Mouse (Mus musculus) liver, embryonic 16.5 days (tissue): Measurements from ENCODE around the gene Fancc. TPM values are rescaled to one million over a fixed set of nuclear protein-coding genes. Genes with fewer than 3 reads are reported as not detected.
A peak's percentile ranks its signal among the peaks of the same experiment; 100 is the strongest.

Experiments
- ATAC-seq: fragments of 200-750 bp; cut with Nextera tagmentation; 2 replicates; pipeline ENCODE4 v1.8.0; 2017; ENCODE audit warnings: low read depth, mild to moderate bottlenecking, moderate number of reproducible peaks, moderate library complexity
- H3K27ac ChIP-seq: fragments of 300-500 bp; sonication (generic); 2 replicates; pipeline ENCODE4 v1.5.1; 2014; ENCODE audit warnings: mild to moderate bottlenecking, low read length
- H3K27me3 ChIP-seq: fragments of 300-500 bp; sonication (generic); 2 replicates; pipeline ENCODE4 v1.6.1; 2014; ENCODE audit warnings: low read depth, low read length, mixed read lengths; ENCODE audit not compliant: control insufficient read depth, insufficient read depth
- H3K36me3 ChIP-seq: fragments of 300-500 bp; sonication (generic); 2 replicates; pipeline ENCODE4 v1.6.1; 2014; ENCODE audit warnings: mild to moderate bottlenecking; ENCODE audit not compliant: control insufficient read depth, insufficient read depth
- H3K4me1 ChIP-seq: fragments of 300-500 bp; sonication (generic); 2 replicates; pipeline ENCODE4 v1.6.1; 2014; ENCODE audit warnings: low read depth, low read length, mixed read lengths; ENCODE audit not compliant: control insufficient read depth
- H3K4me2 ChIP-seq: fragments of 300-500 bp; sonication (generic); 2 replicates; pipeline ENCODE4 v1.6.1; 2014; ENCODE audit warnings: low read depth, low read length, mixed read lengths
- H3K4me3 ChIP-seq: fragments of 300-500 bp; sonication (generic); 2 replicates; pipeline ENCODE4 v1.5.1; 2014; ENCODE audit warnings: low read depth, mild to moderate bottlenecking, low read length
- H3K9ac ChIP-seq: fragments of 300-500 bp; sonication (generic); 2 replicates; pipeline ENCODE4 v1.6.1; 2014; ENCODE audit warnings: low read depth, low read length
- H3K9me3 ChIP-seq: fragments of 300-500 bp; sonication (generic); replicated peaks from 2 replicates; pipeline ENCODE4 v1.6.1; 2016; ENCODE audit warnings: low read length; ENCODE audit not compliant: control insufficient read depth
- WGBS: fragments of 180-500 bp; shearing (Covaris S2); extraction: QIAGEN DNeasy Blood & Tissue Kit; methylation state at CpG from one replicate; pipeline ENCODE4 v1.1.7; 2014; ENCODE audit not compliant: insufficient replicate concordance; 5-methylcytosine and 5-hydroxymethylcytosine counted together
- polyA plus RNA-seq: library from polyadenylated mRNA; unstranded; fragments of >200 nt; fragmentation: Nextera tagmentation; extraction: Ambion mirVana; gene quantifications from 2 replicates; pipeline ENCODE4 v1.2.1, GENCODE M21; 2015

The Fancc gene
- polyA plus RNA-seq, 1 experiment from 2014 or later: 8.2 TPM

DNA sequence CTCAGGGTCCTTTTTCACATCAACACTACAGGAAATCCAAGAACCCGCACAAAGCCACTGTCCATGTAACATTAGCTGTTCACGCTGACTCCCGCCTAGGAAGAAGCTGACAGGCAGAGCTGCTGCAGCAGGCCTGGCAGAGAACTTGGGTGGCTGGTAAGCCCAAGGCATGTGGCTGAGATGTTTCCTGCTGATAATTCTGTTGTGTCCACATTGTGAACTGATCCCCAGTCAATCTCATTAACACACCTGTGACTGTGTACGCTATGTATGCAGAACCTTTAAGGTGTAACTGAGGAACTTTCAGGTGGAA lies 182.5 kb downstream of the Fancc start:
- no peaks in the 10 kb centered on the region for H3K36me3 ChIP-seq
- WGBS: 27% methylated on average over 4 of the region's 4 CpGs
- H3K9ac ChIP-seq: no peak overlapping the region
- H3K27ac ChIP-seq: no peak overlapping the region
- H3K4me3 ChIP-seq: no peak overlapping the region
- peaks cover 8% of the 10 kb centered on the region for H3K4me1 ChIP-seq
- no peaks in the 10 kb centered on the region for H3K9me3 ChIP-seq
- H3K27me3 ChIP-seq: no peaks in the 10 kb centered on the region
- no peak overlapping the region for H3K4me2 ChIP-seq
- no peak for ATAC-seq

DNA sequence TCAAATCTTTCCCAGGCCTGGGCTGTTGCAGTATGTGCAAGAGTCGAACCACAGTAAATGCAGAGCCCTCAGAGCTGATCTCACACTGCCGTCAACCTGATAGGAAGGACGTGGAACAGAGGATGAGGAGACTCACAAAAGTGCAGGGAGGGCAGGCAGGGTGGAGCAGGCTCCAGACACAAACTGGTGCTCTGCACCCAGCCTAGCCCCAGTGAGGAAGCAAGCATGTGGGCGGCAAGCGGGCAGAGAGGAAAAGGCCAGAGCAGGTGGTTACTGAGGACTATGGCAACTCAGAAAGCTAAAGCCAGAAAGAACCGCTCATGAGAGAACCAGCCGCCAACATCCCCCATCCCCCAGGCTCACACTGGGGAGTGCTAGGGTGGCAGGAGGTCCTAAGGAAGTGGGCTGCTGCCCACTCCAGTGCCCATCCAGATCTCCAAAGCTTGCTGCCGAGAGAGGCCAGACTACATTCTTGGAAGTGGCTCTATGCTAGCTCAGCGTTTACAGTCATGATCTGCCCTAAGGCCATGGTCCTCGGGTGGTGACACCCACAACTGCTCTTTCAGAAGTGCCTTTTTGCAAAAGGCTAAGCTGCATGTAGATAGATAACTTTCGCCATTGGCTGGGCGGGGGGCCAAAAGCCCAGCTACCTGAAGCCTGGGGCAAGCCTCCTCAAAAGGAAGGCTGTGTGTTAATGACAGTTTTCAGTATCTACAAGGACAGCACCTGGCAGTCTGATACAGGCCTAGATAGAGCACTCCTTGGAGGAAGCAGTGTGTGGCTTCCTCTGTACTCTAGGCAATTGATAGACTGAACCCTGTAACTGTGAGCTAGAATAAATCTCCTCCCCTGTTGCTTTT lies 183.1 kb downstream of the Fancc start:
- no peaks in the 10 kb centered on the region for H3K9me3 ChIP-seq
- no peak for ATAC-seq
- no peaks in the 10 kb centered on the region for H3K36me3 ChIP-seq
- WGBS: 45% methylated on average over 12 of the region's 12 CpGs
- no peak overlapping the region for H3K4me3 ChIP-seq
- no peak overlapping the region for H3K9ac ChIP-seq
- no peak overlapping the region for H3K27ac ChIP-seq
- H3K27me3 ChIP-seq: no peaks in the 10 kb centered on the region
- H3K4me1 ChIP-seq: peaks cover 8% of the 10 kb centered on the region
- H3K4me2 ChIP-seq: no peak overlapping the region

DNA sequence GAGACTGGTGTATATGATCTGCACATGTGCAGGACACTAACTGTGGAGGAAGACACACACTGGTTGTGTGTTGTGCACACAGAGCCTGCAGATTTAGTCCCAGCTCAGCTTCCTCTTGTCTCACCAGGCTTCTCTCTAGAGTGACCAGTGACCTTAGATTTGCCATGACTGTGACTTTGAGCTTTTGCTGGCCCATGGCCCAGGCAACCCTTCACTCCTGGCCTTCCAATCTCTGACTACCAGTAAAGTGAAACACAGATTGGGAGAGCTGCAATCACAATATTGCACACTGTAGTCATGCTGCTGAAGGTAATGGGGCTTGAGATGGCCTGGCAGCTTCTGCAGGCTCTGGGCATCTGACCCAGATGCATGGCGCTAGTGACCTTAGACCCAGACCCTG lies 183.8 kb downstream of the Fancc start:
- WGBS: 86% methylated on average over 1 of the region's 1 CpGs

DNA sequence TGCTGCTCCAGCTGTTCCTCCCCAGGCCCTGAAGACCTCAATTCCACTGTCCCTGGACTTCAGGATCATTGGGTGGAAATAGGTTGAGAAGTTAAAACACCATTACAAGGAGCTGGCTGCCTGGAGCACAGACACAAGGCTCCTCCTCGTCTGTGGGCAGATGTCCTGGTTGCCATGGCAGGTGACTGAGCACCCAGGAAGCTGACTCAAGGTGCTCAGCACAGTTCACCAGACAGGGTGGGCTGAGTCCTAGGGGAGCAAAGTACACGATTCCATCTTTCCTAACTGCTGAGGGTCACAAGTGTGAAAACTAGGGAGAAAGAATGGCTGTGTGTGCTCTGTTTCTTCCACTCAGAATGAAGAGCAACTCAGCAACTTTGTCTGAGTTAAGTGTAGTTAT lies 185.9 kb downstream of the Fancc start:
- WGBS: 58% methylated on average over 2 of the region's 2 CpGs
- no peaks in the 10 kb centered on the region for H3K9me3 ChIP-seq
- H3K27ac ChIP-seq: no peak overlapping the region
- no peaks in the 10 kb centered on the region for H3K27me3 ChIP-seq
- no peak for ATAC-seq
- no peaks in the 10 kb centered on the region; the same call in 1 of the 2 replicates for H3K36me3 ChIP-seq
- H3K9ac ChIP-seq: no peak overlapping the region; the same call in 1 of the 2 replicates
- peaks cover 8% of the 10 kb centered on the region for H3K4me1 ChIP-seq
- H3K4me3 ChIP-seq: no peak overlapping the region
- no peak overlapping the region for H3K4me2 ChIP-seq

More for the DNA sequence above, 183.8 kb downstream of the Fancc start:
- H3K9ac ChIP-seq: no peak overlapping the region
- peak; percentile 69 for ATAC-seq
- no peak overlapping the region for H3K4me2 ChIP-seq
- H3K9me3 ChIP-seq: no peaks in the 10 kb centered on the region
- H3K4me1 ChIP-seq: peaks cover 8% of the 10 kb centered on the region
- H3K27ac ChIP-seq: no peak overlapping the region
- H3K36me3 ChIP-seq: no peaks in the 10 kb centered on the region
- no peaks in the 10 kb centered on the region for H3K27me3 ChIP-seq
- H3K4me3 ChIP-seq: no peak overlapping the region

DNA sequence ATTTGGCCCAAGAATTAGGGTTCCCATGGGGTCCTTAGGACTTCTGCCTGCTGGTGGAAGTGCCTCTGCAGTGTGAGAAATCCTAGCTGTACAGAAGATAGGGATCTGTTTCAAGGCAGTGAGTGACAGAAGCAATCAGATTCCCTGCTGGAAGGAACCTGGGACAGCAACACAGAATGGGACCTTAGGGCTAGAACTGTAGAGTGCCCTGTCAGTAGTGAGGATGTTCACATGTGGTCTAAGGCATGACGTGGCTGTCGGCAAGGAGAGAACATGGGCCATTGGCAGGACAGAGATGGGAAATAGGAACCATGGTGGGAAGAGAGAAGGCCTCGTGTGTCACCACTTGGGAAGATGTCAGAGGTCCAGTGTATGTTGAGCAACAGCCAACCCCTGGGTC lies 187.5 kb downstream of the Fancc start:
- Histone ChIP-seq H3K27ac (no peak overlapping the region), H3K36me3 (no peaks in the 10 kb centered on the region; the same call in 1 of the 2 replicates), H3K9ac (no peak overlapping the region), H3K4me1 (peaks cover 8% of the 10 kb centered on the region), H3K27me3 (no peaks in the 10 kb centered on the region), H3K9me3 (no peaks in the 10 kb centered on the region), H3K4me2 (no peak overlapping the region), H3K4me3 (no peak overlapping the region)
- WGBS: 63% methylated on average over 3 of the region's 3 CpGs
- no peak for ATAC-seq

DNA sequence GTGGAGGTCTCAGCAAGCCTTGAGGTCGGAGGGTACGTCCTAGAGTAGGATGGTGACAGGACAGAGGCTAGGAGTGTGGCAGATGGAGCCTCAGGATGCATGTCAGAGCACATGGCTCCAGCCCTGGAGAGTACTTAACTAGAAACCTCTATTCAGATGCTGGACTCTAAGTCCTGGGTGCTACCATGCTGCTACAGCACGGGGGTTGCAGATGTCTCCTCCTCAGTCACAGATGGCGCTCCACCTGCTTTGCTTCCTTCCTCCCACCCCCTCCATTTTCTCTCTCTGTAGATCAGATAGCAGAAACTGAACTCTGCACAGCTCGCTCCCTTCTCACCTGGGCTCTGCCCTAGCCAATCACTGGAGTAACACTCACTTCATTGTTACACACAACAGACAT lies 190.3 kb downstream of the Fancc start:
- Histone ChIP-seq H3K27ac (no peak overlapping the region), H3K4me3 (no peak overlapping the region), H3K4me1 (no peaks in the 10 kb centered on the region), H3K9ac (no peak overlapping the region), H3K27me3 (no peaks in the 10 kb centered on the region), H3K9me3 (no peaks in the 10 kb centered on the region), H3K36me3 (no peaks in the 10 kb centered on the region; the same call in 1 of the 2 replicates), H3K4me2 (no peak overlapping the region)
- no peak for ATAC-seq
- WGBS: 75% methylated on average over 5 of the region's 5 CpGs

DNA sequence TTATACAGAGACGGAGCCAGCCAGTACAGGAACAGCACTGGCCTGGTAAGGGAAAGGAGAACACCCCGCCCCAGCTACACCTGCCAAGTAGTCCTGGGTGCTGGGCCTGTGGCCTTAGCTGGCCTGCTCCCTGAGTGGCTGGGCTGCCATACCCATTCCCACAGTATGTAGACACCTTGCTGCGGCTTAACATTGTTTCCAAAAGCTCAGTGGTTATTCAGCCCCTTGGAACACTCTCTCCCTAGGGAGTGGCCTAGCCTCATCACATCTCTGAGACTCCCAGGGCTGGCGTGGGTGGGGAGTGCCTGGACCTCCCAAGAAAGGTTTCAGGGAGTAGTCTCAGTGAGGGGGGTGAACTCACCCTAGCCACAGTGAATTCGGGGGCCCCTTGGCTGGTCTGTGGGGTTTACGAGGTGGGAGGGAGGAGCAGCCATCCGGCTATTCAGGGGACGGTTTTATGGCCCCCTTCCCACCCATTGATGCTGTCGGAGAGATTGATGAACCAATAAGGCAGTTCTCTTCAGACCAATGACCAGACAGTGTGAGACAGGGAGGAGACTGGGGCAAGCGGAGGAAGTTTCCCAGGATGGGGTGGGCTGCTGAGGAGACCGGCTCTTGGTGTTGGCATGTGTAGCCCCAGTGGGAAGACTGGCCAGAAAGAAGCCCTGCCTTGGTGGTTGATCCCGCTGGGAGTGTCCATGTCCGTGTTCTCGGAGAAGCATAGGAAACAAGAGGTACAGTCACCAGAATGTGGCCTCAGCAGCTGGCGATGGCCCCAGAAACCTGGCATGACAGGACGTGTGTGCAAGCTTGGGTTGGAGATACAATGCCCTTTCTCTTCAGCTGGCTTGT lies 191.7 kb downstream of the Fancc start:
- no peak overlapping the region for H3K9ac ChIP-seq
- H3K27ac ChIP-seq: no peak overlapping the region
- H3K4me2 ChIP-seq: no peak overlapping the region
- WGBS: 71% methylated on average over 16 of the region's 16 CpGs
- H3K4me1 ChIP-seq: no peaks in the 10 kb centered on the region
- peaks cover 3% of the 10 kb centered on the region; the same call in 1 of the 2 replicates for H3K36me3 ChIP-seq
- no peaks in the 10 kb centered on the region for H3K9me3 ChIP-seq
- 0 out of 2 replicates have a peak, but pooled peaks have one; percentile 22 for ATAC-seq
- H3K4me3 ChIP-seq: no peak overlapping the region
- no peaks in the 10 kb centered on the region for H3K27me3 ChIP-seq

DNA sequence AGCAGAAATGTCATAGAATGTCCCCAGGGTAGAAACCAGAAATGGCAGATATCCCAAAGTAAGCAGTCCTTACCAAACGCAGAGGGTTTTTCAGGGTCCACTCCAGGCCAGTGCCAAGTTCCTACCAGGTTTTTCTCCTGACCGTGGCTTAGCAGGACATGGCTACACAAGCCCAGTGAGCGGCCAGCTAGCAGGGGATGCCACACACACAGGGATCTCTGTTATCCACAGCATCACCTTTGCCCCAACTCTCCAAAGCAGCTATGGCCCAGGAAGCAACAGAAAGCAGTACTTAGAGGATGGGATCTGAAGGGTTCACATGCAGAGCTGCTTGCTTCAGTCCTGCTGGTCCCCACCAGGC lies 192.3 kb downstream of the Fancc start:
- WGBS: 70% methylated on average over 3 of the region's 3 CpGs
- Histone ChIP-seq H3K4me1 (no peaks in the 10 kb centered on the region), H3K4me3 (no peak overlapping the region), H3K9me3 (no peaks in the 10 kb centered on the region), H3K4me2 (no peak overlapping the region), H3K9ac (no peak overlapping the region), H3K27me3 (no peaks in the 10 kb centered on the region), H3K27ac (no peak overlapping the region), H3K36me3 (peaks cover 3% of the 10 kb centered on the region; the same call in 1 of the 2 replicates)
- ATAC-seq: no peak
